Mouse (Mus musculus): ENCODE measurements around the gene 2310033P09Rik. TPM values are rescaled to one million over a fixed set of nuclear protein-coding genes. Genes with fewer than 3 reads are reported as not detected.

Gene 2310033P09Rik
- polyA plus RNA-seq, 1 experiment from 2014 or later: 27.8 TPM

DNA sequence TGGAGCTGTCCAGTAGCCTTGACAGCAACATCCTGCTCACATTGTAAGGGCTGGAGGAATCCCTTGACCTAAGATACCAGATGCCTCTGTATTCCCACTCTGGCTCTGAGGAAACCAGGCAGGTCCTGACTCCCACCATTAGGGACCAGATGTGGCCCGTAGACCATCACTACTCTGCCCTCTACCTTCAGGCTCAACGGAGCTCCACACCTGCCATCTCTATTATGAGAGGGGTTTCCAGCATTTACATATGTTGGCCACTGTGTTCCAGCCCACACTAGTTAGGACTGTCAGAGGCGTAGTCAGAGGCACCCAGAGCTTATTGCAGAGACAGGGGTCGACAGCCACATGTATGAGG is 31.3 kb downstream of the 2310033P09Rik start:
- Histone ChIP-seq H3K27ac (replicated peaks) (no peak overlapping the region), H3K9me3 (no peaks in the 10 kb centered on the region), H3K9ac (replicated peaks) (no peak overlapping the region), H3K27me3 (no peaks in the 10 kb centered on the region), H3K36me3 (no peaks in the 10 kb centered on the region), H3K4me2 (replicated peaks) (no peak overlapping the region), H3K4me1 (peaks cover 8% of the 10 kb centered on the region), H3K4me3 (no peak overlapping the region)
- WGBS: 61% methylated on average over 4 of the region's 4 CpGs
- 0 out of 2 replicates have a peak, but pooled peaks have one; percentile 13 for ATAC-seq (replicated peaks)

DNA sequence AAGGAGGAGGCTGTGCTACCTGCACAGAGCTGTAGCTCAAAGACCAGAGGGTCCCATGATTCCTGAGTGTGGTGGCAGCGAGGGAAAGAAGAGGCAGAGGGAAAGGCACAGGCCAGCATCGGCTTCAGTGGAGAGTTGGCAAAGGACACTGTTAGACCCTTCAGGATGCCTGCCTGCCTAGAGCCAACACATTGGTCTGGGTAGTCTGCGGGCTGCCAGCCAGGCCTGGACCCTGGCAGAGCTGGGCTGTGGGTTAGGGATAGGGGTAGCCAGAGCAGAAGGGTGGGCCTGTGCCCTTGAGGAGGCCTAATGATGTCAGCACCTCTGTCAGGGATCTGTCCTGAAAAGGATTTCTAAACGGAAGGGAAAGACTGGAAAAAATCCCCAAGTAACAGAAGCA is 31.7 kb downstream of the 2310033P09Rik start:
- Histone ChIP-seq H3K4me3 (no peak overlapping the region), H3K4me1 (peaks cover 8% of the 10 kb centered on the region), H3K4me2 (replicated peaks) (no peak overlapping the region), H3K36me3 (no peaks in the 10 kb centered on the region), H3K27me3 (no peaks in the 10 kb centered on the region), H3K27ac (replicated peaks) (no peak overlapping the region), H3K9me3 (no peaks in the 10 kb centered on the region), H3K9ac (replicated peaks) (no peak overlapping the region)
- WGBS: 79% methylated on average over 4 of the region's 4 CpGs
- ATAC-seq (replicated peaks): no peak

DNA sequence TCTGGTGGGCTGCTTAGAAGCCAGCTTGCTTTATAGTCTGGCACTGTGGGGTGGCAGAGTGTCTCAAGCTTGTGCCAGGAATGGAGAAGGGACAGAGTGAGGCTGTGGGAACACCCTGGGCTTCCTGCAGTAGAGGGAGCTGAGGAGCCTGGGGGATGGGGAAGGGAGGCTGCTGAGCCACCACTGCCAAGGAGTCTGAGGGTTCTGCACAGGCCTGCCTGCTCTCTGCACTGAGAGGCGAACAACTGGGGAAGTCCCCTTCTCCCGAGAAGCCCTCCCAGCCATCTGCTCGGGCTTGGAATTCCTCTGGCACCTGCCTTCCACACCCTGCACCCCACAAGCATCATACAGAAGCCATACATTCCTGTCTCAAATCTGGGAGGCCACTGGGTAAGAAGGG is 33.7 kb downstream of the 2310033P09Rik start:
- Histone ChIP-seq H3K27me3 (no peaks in the 10 kb centered on the region), H3K9me3 (no peaks in the 10 kb centered on the region), H3K9ac (replicated peaks) (no peak overlapping the region), H3K4me3 (no peak overlapping the region), H3K4me1 (peaks cover 8% of the 10 kb centered on the region), H3K36me3 (no peaks in the 10 kb centered on the region), H3K4me2 (replicated peaks) (no peak overlapping the region), H3K27ac (replicated peaks) (no peak overlapping the region)
- 12% methylated on average over 3 of the region's 3 CpGs for WGBS
- no peak for ATAC-seq (replicated peaks)

DNA sequence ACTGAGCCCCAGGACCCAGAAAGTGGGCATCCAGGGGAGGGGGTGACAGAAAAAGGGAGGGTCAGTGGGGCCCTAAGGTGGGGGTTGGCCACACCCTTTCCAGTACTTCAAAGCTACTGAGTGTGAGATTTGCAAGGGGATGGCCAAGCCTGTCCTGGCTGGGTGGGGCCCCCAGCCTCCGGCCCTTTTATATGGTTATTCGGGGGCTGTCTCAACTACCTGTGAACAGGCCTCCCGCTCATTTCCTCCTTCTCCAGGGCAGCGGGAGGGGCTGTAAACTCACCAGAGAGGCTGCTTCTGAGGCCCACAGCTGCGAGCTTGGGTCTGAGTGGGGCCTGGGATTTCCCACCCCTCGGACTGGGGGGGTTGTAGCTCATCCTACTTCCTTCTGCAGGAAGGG is 35.7 kb downstream of the 2310033P09Rik start:
- WGBS: 55% methylated on average over 6 of the region's 6 CpGs
- H3K9me3 ChIP-seq: no peaks in the 10 kb centered on the region
- H3K36me3 ChIP-seq: no peaks in the 10 kb centered on the region
- peaks cover 5% of the 10 kb centered on the region for H3K4me1 ChIP-seq
- H3K4me3 ChIP-seq: no peak overlapping the region
- H3K27ac ChIP-seq (replicated peaks): no peak overlapping the region
- no peak overlapping the region for H3K9ac ChIP-seq (replicated peaks)
- H3K27me3 ChIP-seq: no peaks in the 10 kb centered on the region
- H3K4me2 ChIP-seq (replicated peaks): no peak overlapping the region
- ATAC-seq (replicated peaks): no peak

DNA sequence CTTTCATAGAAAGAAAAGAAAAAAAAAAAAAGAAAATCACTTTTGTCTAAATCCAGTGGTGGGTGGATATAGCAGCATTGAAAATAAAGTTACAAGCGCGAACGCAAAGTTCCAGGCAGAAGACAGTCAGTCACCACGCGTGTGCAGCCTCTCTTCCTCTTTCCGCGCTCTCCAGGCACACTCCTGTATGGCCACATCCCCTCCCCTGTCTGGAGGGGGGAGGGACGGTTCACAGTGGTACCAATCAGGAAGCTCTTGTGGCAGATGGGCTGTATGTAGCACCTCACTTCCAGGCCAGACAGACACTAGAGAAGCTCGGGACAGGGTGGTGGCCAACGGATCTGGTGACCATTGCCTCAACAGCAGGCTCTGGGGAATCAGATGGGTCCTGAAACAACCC is 40.0 kb downstream of the 2310033P09Rik start:
- Histone ChIP-seq H3K4me1 (no peaks in the 10 kb centered on the region), H3K9ac (replicated peaks) (no peak overlapping the region), H3K9me3 (no peaks in the 10 kb centered on the region), H3K36me3 (no peaks in the 10 kb centered on the region), H3K27ac (replicated peaks) (no peak overlapping the region), H3K27me3 (no peaks in the 10 kb centered on the region), H3K4me2 (replicated peaks) (no peak overlapping the region), H3K4me3 (no peak overlapping the region)
- ATAC-seq (replicated peaks): no peak
- 74% methylated on average over 10 of the region's 10 CpGs for WGBS

DNA sequence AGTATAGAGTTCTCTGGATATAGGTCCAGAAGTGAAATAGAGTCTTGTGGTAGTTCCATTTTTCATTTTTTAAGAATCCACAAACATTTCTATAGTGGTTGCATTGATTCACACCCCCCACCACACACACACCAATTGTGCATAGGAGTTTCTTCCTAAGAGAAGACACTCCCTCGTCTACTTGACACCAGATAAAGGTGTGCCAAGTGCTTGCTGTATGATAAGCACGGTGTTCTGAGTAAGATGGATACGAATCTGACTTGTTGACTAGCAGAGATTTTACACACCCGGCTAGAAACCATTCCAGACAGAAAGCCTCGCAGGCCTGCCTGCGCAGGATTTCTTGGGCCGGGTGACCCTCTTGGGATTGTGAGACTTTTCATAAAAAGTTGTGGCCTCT is 51.5 kb downstream of the 2310033P09Rik start:
- H3K4me3 ChIP-seq: no peak overlapping the region
- H3K27ac ChIP-seq (replicated peaks): no peak overlapping the region
- WGBS: 88% methylated on average over 7 of the region's 7 CpGs
- H3K9ac ChIP-seq (replicated peaks): no peak overlapping the region
- no peak overlapping the region for H3K4me2 ChIP-seq (replicated peaks)
- H3K36me3 ChIP-seq: no peaks in the 10 kb centered on the region
- peaks cover 3% of the 10 kb centered on the region; the same call in 1 of the 2 replicates for H3K27me3 ChIP-seq
- no peaks in the 10 kb centered on the region for H3K9me3 ChIP-seq
- no peak for ATAC-seq (replicated peaks)
- peaks cover 12% of the 10 kb centered on the region for H3K4me1 ChIP-seq

Other genes starting within 250 kb of the 2310033P09Rik start
- 22.6 and 24.8 TPM in 2 replicates for gene Trim11, start 230.2 kb upstream of the 2310033P09Rik start, polyA plus RNA-seq (2015; fragmentation: Nextera tagmentation; extraction: Ambion mirVana)
- 0.06 and 0.19 TPM in 2 replicates for gene Obscn, start 71.9 kb upstream of the 2310033P09Rik start, polyA plus RNA-seq (2015; fragmentation: Nextera tagmentation; extraction: Ambion mirVana)
- 6.8 and 7.1 TPM in 2 replicates for gene Iba57, start 44.6 kb upstream of the 2310033P09Rik start, polyA plus RNA-seq (2015; fragmentation: Nextera tagmentation; extraction: Ambion mirVana)
- gene Gjc2, start 25.1 kb upstream of the 2310033P09Rik start, polyA plus RNA-seq (2015; fragmentation: Nextera tagmentation; extraction: Ambion mirVana): 0.11 and 0.20 TPM in 2 replicates
- 176 and 183 TPM in 2 replicates for gene Guk1, start 16.1 kb upstream of the 2310033P09Rik start, polyA plus RNA-seq (2015; fragmentation: Nextera tagmentation; extraction: Ambion mirVana)
- 95.4 and 96.1 TPM in 2 replicates for gene Mrpl55, start 5.8 kb upstream of the 2310033P09Rik start, polyA plus RNA-seq (2015; fragmentation: Nextera tagmentation; extraction: Ambion mirVana)
- gene Arf1, start 19.9 kb downstream of the 2310033P09Rik start, polyA plus RNA-seq (2015; fragmentation: Nextera tagmentation; extraction: Ambion mirVana): 614 and 626 TPM in 2 replicates
- 1.2 and 2.2 TPM in 2 replicates for gene Wnt3a, start 82.4 kb downstream of the 2310033P09Rik start, polyA plus RNA-seq (2015; fragmentation: Nextera tagmentation; extraction: Ambion mirVana)
- 1.9 and 2.9 TPM in 2 replicates for gene Wnt9a, start 98.6 kb downstream of the 2310033P09Rik start, polyA plus RNA-seq (2015; fragmentation: Nextera tagmentation; extraction: Ambion mirVana)
- not detected in 2 replicates for gene Prss38, start 167.3 kb downstream of the 2310033P09Rik start, polyA plus RNA-seq (2015; fragmentation: Nextera tagmentation; extraction: Ambion mirVana)
- gene Jmjd4, start 241.7 kb downstream of the 2310033P09Rik start, polyA plus RNA-seq (2015; fragmentation: Nextera tagmentation; extraction: Ambion mirVana): 13.9 TPM in 2 replicates
- gene Snap47, start 242.9 kb downstream of the 2310033P09Rik start, polyA plus RNA-seq (2015; fragmentation: Nextera tagmentation; extraction: Ambion mirVana): 354 and 388 TPM in 2 replicates

Data from forebrain, embryonic 15.5 days (tissue).